Mouse (Mus musculus): ENCODE results near the gene Nol11. TPM values are rescaled to one million over a fixed set of nuclear protein-coding genes. Genes with fewer than 3 reads are reported as not detected.

Gene Nol11
- 18.3 and 23.4 TPM in 2 replicates for polyA plus RNA-seq (2015; fragmentation: Nextera tagmentation; extraction: Ambion mirVana)

GRCm38 (mm10) chr11:107188565-107189552, at the start of gene Nol11:
Nol11 (minus strand) TSS chr11:107189381.

GRCm38 (mm10) chr11:107131749-107132421, 57.3 kb downstream of the Nol11 start, which contains the start of gene Bptf:
Bptf (minus strand) TSS chr11:107132127.

Other genes starting within 250 kb of the Nol11 start
- 81.1 and 87.7 TPM in 2 replicates for gene Kpna2, start 189.8 kb downstream of the Nol11 start, polyA plus RNA-seq (2015; fragmentation: Nextera tagmentation; extraction: Ambion mirVana)
- gene 1810010H24Rik, start 163.7 kb downstream of the Nol11 start, polyA plus RNA-seq (2015; fragmentation: Nextera tagmentation; extraction: Ambion mirVana), result 8.3 and 8.5 TPM in 2 replicates
- 15.4 and 17.9 TPM in 2 replicates for gene Bptf, start 57.3 kb downstream of the Nol11 start, polyA plus RNA-seq (2015; fragmentation: Nextera tagmentation; extraction: Ambion mirVana)